Mouse (Mus musculus) gastrocnemius, postnatal 4 days (tissue): ENCODE results near the gene Nasp. TPM values are rescaled to one million over a fixed set of nuclear protein-coding genes. Genes with fewer than 3 reads are reported as not detected.

Experiments
- DNase-seq, 2 experiments: peaks; one replicate each; pipeline ENCODE4 v3.0.0; 2021 to 2022; ENCODE audit warnings: low spot score in 2 of 2, mixed read lengths in 2 of 2
- total RNA-seq, 2 experiments: library from RNA; stranded (reverse); gene quantifications; 2 replicates each; pipeline ENCODE4 v1.2.3; 2021

The Nasp gene
- total RNA-seq, 2 experiments from 2014 or later, result 43.8 to 55.2 TPM

GRCm38 (mm10) chr4:116642071-116642470 is 14.3 kb upstream of the Nasp start:
- no peak for DNase-seq

- DNase-seq, result no peak
Observed at GRCm38 (mm10) chr4:116638821-116639220, 11.1 kb upstream of the Nasp start.

GRCm38 (mm10) chr4:116635197-116635596 is 7.5 kb upstream of the Nasp start:
- no peak for DNase-seq

GRCm38 (mm10) chr4:116627359-116627716 is 403 bp downstream of the Nasp start:
- peak; percentile 78 to 90 for DNase-seq

GRCm38 (mm10) chr4:116626658-116627358 is 933 bp downstream of the Nasp start:
- DNase-seq, result peak; percentile 65 to 85

GRCm38 (mm10) chr4:116624831-116625230 is 2.9 kb downstream of the Nasp start:
- no peak for DNase-seq

DNA sequence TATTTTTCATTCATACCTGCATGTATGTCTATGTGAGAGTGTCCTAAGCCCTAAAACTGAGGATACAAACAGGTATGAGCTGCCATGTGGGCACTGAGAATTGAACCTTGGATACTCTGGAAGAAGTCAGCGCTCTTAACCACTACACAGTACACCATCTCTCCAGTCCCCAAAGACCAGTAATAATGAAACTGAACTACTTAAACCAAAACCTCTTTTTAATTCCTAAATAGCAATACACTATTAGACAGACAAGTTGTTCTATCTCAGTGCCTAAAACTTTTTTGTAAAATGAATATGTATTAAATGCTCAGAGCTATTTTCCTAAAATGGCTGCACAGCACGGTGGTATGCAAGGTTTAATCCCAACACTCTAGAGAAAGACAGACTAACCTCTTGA is 12.5 kb downstream of the Nasp start:
- DNase-seq, result no peak

DNA sequence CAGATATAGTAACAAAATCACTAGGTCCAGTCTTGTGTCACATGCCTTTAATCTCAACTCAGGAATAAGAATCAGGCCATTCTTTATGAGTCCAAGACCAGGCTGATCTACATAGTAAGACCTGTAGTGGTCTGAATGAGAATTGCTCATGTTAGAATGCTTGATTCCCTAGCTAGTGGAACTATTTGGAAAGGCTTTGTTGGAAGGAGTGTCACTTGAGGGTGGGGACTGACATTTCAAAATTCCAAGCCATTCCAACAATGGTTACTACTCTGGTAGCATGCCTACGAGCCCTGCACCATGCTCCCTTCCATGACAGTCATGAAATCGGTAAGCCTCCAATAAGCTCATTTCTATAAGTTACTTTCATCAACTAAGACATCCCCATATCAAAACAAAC is 15.1 kb downstream of the Nasp start:
- no peak for DNase-seq

DNA sequence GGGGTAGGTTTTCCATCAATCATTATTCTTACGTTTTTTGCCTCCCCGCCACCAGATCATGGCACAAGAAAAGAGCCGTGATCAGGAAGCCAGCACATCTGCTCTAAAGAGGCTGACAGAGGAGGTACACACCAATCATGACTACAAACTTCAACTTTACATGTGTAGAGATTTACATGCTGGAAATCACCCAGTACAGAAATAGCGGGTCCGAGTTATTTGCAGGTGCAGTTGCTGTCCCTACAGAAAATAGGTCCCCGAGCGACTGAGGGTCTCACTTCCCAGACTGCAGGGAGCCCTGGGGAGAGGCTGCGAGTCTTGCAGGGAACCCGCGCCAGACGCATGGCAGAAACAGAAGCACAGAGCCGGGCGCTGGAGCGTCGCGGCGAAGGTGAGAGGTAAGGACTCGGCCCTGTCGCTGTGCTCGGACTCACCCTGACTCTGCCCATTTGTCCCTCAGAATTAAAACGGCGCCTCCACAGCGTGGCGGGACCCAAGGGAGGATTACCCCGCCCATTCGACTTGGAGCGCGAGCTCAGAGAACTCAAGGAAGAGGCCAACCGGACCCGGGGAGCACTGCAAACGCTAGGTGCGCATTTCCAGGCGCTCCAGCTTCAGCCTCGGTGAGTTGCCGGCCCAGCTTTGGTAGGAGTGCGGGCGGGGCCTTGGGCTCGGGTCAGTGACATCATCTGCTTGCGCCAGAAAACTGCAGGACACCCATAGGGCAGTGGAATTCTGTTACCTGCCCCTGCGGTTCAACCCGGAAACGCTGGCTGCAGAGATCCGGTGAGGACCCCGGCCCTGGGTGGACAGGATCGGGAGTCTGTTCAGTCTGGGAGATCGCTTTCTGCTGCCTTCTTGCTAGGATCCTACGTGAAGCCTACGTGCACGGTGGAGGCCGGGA is 30.5 kb downstream of the Nasp start:
- peak; percentile 59 to 83 for DNase-seq

- no peak for DNase-seq
Observed at GRCm38 (mm10) chr4:116596379-116596778, 31.4 kb downstream of the Nasp start, which contains the start of gene Ccdc17. Gene Ccdc17 (plus strand): TSS chr4:116596654.

DNA sequence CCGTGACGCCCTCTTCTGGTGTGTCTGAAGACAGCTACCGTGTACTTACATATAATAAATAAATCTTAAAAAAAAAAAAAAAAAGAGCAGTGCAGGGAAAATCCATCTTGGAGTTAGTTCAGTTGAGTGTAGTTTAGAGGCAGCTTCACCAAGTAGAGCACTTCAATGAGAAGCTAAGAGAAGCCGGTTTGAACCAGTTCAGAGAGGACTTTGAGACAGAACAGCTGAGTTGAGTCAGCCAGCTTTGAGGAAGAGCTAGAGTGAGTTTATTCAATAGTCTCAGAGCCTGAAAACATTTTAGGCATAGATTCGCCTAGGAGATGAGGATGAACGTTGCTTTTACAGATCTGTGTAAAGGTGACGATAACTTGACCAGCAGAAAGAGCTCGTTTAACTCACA is 31.9 kb downstream of the Nasp start:
- DNase-seq, result no peak

DNA sequence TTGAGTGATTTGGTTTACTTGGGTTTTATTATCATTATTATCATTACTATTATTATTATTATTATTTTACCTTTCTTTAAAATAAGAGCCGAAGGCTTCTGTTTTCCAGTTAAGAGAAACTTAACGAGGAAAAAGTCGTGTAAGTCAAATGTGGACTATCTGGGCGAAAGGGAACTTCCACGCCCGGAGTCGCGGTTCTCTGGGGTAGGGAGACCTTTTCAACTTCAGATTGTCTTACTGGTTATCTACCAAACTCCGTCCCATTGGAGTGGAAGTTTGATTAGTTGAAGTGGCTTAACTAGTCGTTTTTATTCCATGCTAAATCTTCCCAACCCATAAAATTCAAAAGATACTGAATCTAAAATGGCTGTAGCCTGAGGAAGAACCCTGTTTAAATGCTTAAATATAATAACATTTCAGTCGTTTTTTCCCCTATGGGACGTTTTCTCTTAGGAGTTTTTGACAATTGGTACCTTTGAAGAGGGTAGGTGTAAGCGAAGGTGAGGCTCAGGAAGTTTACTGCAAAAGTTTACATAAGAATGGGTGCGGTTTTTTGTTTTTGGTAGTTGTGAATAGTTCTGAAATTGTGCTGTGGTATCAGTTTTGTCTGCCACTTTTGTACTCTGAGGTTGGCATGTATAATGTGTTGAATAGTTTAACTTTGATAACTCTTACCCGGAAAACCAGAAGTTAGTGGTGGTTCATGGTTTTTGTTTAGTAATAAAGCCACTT is 69.4 kb downstream of the Nasp start:
- no peak for DNase-seq

DNA sequence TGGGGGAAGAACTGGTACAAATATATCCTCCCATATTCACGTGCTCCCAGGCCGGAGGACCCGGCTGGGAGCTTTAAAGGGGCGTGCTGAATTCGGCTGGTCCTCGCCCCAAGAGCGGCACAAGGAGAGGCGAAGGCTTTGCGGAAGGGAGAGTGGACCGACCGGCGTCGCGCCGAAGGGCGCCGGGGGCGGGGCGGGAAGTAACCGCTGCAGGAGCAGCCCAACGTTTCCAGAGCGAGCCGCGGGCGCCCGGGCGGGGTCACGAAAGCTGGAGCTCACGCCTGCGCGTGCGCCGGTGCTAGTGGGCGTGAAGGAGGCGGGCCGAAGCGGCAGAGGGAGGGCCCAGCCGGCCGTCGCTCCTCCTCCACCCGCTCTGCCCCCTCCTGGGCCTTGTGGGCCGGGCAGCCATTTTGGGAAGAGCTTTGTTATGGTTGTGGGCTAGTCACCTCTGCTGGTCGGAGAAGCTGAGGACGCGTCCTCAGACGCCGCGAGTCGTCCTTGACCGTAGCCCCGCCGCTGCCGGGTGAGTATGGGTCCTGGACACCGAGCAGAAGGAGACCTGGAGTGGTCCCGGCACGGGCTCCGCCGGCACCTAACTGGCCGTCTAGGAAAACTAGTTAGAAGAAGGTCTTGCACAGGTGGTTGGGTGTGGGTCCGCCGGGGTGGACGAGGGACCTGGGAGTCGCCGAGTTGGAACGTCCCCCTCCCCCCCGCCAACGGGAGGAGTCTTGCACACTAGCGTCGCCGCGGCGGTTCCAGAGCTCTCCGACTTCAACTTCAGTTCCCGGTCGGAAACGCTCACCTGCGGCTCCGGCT is 70.2 kb downstream of the Nasp start, which contains the start of gene Gpbp1l1:
Gene Gpbp1l1, plus strand, starts transcription at position 353 of the 816 bp plus-strand sequence.
- DNase-seq, result peak; percentile 96 to 98

GRCm38 (mm10) chr4:116556561-116557305 is 71.0 kb downstream of the Nasp start:
- DNase-seq, result peak; percentile 82 to 93

DNA sequence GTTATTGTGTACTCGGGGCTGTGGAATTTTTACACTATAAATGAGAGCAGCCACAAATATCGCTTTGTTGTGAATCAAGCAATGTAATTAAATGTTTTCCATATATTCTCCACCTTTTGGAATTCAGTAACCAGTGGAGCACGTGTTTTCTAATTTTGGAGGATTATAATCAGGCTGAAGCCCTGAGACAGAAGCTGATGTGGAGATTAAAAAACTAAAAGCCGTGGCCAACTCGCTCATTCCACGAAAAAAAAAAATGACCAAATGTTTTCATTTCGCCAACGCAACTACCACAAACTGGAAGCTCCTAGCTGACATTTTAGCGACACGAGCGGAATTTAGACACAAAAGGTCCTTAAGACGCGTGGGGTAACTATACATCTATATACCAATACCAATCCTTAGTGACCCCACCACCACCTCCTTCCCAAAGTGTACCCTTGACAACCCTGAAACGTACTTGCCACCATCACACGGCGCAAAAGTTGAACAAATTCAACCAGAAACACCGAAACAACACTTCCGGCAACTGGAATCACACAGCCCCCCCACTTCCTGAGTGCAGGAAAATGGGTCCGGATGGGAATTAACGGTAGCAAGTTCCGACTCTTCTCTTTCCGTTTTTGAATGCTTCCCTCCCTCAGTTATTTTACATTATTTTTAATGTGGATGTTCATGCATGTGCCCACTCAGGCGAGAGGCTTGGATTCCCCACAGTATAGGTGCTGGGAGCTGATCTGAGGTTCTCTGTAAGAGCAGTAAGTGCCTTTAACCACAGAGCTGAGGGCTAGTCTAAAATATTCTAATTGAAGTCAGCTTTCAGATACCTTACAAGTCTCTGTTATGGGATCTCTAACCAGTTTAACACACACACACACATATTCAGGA is 72.1 kb downstream of the Nasp start, which contains the start of gene Tmem69:
Gene Tmem69, minus strand, starts transcription at position 524 of the 888 bp plus-strand sequence.
- DNase-seq, result peak; percentile 40 to 73

GRCm38 (mm10) chr4:116553035-116553434 is 74.7 kb downstream of the Nasp start:
- DNase-seq, result no peak
